Mouse (Mus musculus): ENCODE measurements around the gene Gm13305.
"Not testable (repeated sequence)": the region's sequence is repeated elsewhere in the genome, so short reads cannot be mapped to it uniquely, and the experiment has no call there.

Gene Gm13305

GRCm38 (mm10) chr4:42168503-42168902, at the start of gene Gm13305:
Gm13305 (minus strand) TSS chr4:42168603.
- DNase-seq: not testable (repeated sequence)

GRCm38 (mm10) chr4:42184980-42185372, 16.6 kb upstream of the Gm13305 start:
- not testable (repeated sequence) for DNase-seq

GRCm38 (mm10) chr4:42184324-42184979, 16.0 kb upstream of the Gm13305 start:
- not testable (repeated sequence) for DNase-seq

GRCm38 (mm10) chr4:42183234-42184197, 15.1 kb upstream of the Gm13305 start:
- DNase-seq: not testable (repeated sequence)

GRCm38 (mm10) chr4:42178243-42178642, 9.8 kb upstream of the Gm13305 start:
- not testable (repeated sequence) for DNase-seq

- DNase-seq: not testable (repeated sequence)
Measured at GRCm38 (mm10) chr4:42153136-42153535, 15.3 kb downstream of the Gm13305 start, which contains the start of gene Gm13306. Gm13306 (plus strand) TSS chr4:42153436.

GRCm38 (mm10) chr4:42114517-42114916, 53.9 kb downstream of the Gm13305 start, which contains the start of gene Gm13304:
Gm13304 (plus strand) TSS chr4:42114817.
- not testable (repeated sequence) for DNase-seq

Data from cerebellum, postnatal 14 days (tissue).